Mouse (Mus musculus) liver, adult 2 months (tissue): ENCODE data around the gene 4932438H23Rik. TPM values are rescaled to one million over a fixed set of nuclear protein-coding genes. Genes with fewer than 3 reads are reported as not detected.

Experiments
- DNase-seq: peaks from one replicate; pipeline ENCODE4 v3.0.0-alpha.2; 2011; ENCODE audit warnings: low read depth, low spot score; ENCODE audit errors: extremely low read depth
- H3K27ac ChIP-seq: fragments of 200-500 bp; replicated peaks from 2 replicates; pipeline ENCODE4 v1.5.1; 2012; ENCODE audit warnings: low read depth, mild to moderate bottlenecking, control low read depth, inconsistent platforms, low read length; ENCODE audit not compliant: insufficient read depth
- H3K27me3 ChIP-seq: fragments of 200-500 bp; 2 replicates; pipeline ENCODE4 v1.6.1; 2012; ENCODE audit warnings: mild to moderate bottlenecking, moderate library complexity, low read length, inconsistent platforms; ENCODE audit not compliant: control insufficient read depth, insufficient read depth
- H3K36me3 ChIP-seq: fragments of 200-500 bp; 2 replicates; pipeline ENCODE4 v1.6.1; 2012; ENCODE audit warnings: low read length, inconsistent platforms; ENCODE audit not compliant: control insufficient read depth, insufficient read depth
- H3K4me1 ChIP-seq: fragments of 200-500 bp; 2 replicates; pipeline ENCODE4 v1.6.1; 2011; ENCODE audit warnings: low read length; ENCODE audit not compliant: control insufficient read depth, insufficient read depth
- H3K4me3 ChIP-seq: fragments of 200-500 bp; 2 replicates; pipeline ENCODE4 v1.5.1; 2011; ENCODE audit warnings: low read depth, mild to moderate bottlenecking, control low read depth, low read length, moderate library complexity; ENCODE audit not compliant: insufficient read depth
- H3K79me2 ChIP-seq: fragments of 200-500 bp; 2 replicates; pipeline ENCODE4 v1.6.1; 2012; ENCODE audit warnings: inconsistent platforms, mild to moderate bottlenecking, low read length, moderate library complexity; ENCODE audit not compliant: control insufficient read depth, insufficient read depth
- H3K9ac ChIP-seq: fragments of 200-500 bp; 2 replicates; pipeline ENCODE4 v1.6.1; 2012; ENCODE audit warnings: low read depth, mild to moderate bottlenecking, control low read depth, inconsistent platforms, low read length
- CTCF ChIP-seq: fragments of 200-500 bp; IDR thresholded peaks from 2 replicates; pipeline ENCODE4 v1.5.1; 2011; ENCODE audit warnings: low read depth, low read length, control low read depth
- POLR2A ChIP-seq: fragments of 200-500 bp; IDR thresholded peaks from 2 replicates; pipeline ENCODE4 v1.6.1; 2011; ENCODE audit warnings: low read length, control low read depth; ENCODE audit not compliant: insufficient read depth; ENCODE audit errors: extremely low read depth
- WGBS: fragments of 180-500 bp; shearing (Covaris S2); methylation state at CpG from one replicate; pipeline ENCODE4 v1.1.7; 2018; 5-methylcytosine and 5-hydroxymethylcytosine counted together
- polyA plus RNA-seq: library from polyadenylated mRNA; depleted of rRNA; stranded (reverse); fragments of >200 nt; gene quantifications from 2 replicates; pipeline ENCODE4 v1.2.3, GENCODE M21; 2012
- total RNA-seq: library from RNA; depleted of rRNA; stranded (reverse); fragments of >200 nt; gene quantifications from 2 replicates; pipeline ENCODE4 v1.2.3, GENCODE M21; 2014

Gene 4932438H23Rik
- total and polyA plus RNA-seq, 2 experiments, result not detected

DNA sequence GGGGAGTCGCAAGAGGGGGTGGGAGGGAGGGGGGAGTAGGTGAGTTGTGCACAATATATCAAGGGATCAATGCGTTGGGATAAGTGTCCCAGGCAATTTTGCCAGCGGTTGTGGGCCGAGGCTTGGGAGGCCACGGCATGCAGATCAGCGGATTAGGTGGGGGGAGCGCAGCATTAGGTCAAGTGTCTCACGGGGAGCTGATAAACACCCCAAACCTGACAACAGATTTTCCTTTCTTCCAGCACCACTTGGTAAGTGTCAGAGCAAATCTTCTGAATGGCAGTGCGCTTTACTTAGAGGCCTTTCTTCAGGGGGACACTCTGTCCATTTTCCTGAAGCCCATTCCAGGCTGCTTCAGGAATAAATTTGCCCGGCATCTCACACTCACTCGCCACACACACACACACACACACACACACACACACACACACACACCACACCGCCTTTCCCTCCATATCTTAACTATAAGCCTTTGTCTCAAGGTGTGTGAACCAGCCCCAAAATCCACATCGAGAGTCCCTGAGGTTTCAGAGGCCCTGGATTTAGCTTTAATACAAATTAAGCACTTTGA, 10.6 kb upstream of the 4932438H23Rik start:
- H3K36me3 ChIP-seq, result no peaks in the 10 kb centered on the region
- WGBS, result 41% methylated on average over 13 of the region's 13 CpGs

GRCm38 (mm10) chr16:91104821-91105480, 10.0 kb upstream of the 4932438H23Rik start:
- no peak overlapping the region for H3K9ac ChIP-seq
- H3K27ac ChIP-seq, result no peak overlapping the region
- H3K79me2 ChIP-seq, result no peaks in the 10 kb centered on the region
- no peaks in the 10 kb centered on the region for H3K36me3 ChIP-seq
- H3K27me3 ChIP-seq, result peaks cover 5% of the 10 kb centered on the region; the same call in 1 of the 2 replicates
- H3K4me3 ChIP-seq, result no peak overlapping the region
- no peaks in the 10 kb centered on the region for H3K4me1 ChIP-seq
- TF ChIP-seq POLR2A, result no peak
- TF ChIP-seq CTCF, result no peak
- no peak for DNase-seq
- WGBS, result 34% methylated on average over 10 of the region's 10 CpGs

More for the DNA sequence above, 10.6 kb upstream of the 4932438H23Rik start:
- no peak overlapping the region for H3K9ac ChIP-seq
- no peak for DNase-seq
- H3K79me2 ChIP-seq, result no peaks in the 10 kb centered on the region
- H3K4me1 ChIP-seq, result no peaks in the 10 kb centered on the region
- H3K27ac ChIP-seq, result no peak overlapping the region
- H3K4me3 ChIP-seq, result no peak overlapping the region
- peaks cover 5% of the 10 kb centered on the region; the same call in 1 of the 2 replicates for H3K27me3 ChIP-seq
- no peak for TF ChIP-seq CTCF
- no peak for TF ChIP-seq POLR2A

DNA sequence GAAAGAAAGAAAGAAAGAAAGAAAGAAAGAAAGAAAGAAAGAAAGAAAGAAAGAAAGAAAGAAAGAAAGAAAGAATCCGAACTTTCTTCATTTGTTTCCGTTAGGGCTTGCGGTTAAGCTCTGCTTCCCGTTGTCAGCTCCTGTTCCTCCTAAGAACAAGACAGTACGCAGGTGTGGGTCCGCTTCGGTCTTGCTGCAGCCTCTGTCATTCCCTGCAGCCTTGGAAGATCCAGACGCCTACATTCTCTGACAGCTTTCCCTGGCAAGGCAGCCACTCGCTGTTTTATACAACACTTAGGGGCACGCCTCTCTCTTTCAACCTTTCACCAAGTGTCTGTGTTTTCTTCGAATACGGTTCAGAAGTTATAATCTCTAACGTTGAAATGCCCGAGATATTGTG, 8.5 kb upstream of the 4932438H23Rik start:
- Histone ChIP-seq H3K27ac (no peak overlapping the region), H3K4me3 (no peak overlapping the region), H3K4me1 (no peaks in the 10 kb centered on the region), H3K27me3 (peaks cover 5% of the 10 kb centered on the region; the same call in 1 of the 2 replicates), H3K9ac (no peak overlapping the region), H3K79me2 (no peaks in the 10 kb centered on the region), H3K36me3 (no peaks in the 10 kb centered on the region)
- TF ChIP-seq POLR2A (no peak), CTCF (no peak)
- WGBS, result 79% methylated on average over 14 of the region's 14 CpGs
- no peak for DNase-seq

DNA sequence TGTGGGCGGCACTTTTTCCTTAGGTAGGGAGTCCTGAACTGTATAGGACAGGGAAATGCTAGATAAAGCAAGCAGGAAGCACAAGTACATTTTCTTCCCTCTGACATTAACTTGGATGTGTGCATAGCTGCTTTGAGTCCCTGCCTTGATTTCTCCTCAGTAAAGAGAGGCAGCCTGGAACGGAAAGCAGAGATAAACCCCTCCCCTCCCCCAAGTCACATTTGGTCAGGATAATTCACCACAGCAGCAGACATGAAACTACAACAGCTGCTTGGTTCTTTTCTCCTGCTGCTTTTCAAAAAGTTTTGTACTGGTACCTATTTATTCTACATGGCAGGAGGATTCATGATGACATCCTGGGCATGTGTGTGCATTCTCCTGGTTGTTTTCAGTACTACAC, 5.6 kb upstream of the 4932438H23Rik start:
- no peak overlapping the region for H3K4me3 ChIP-seq
- 53% methylated on average over 2 of the region's 2 CpGs for WGBS

DNA sequence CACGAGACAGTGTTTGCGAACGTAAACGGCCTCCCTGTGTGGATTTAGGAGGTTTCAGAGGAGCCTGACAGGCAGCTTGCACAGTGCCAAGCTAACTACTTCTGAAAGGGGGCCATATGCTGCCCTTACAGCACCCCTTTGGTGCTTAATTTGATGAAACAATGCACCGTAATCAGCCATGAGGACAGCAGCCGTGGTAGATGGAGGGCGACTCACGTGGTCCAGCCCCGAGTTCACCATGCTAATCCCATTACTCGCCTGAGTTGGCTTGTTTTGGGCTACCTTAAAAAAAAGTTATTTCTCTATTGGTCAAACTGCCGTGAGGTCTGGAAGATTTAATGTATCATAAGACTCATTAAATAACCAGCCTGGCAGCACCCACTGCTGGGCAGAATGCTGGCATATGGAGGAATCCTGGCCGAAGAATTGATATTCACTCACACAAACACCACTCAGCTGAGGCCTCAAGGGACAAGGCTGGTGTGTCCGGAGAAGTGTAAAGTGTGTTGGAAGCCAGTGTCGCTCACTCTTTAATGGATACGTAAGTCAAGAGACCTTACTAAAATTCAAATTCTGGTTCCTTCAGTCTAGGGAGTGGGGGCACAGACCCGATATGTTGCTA, 4.6 kb upstream of the 4932438H23Rik start:
- WGBS, result 77% methylated on average over 16 of the region's 16 CpGs

More for the DNA sequence above, 5.6 kb upstream of the 4932438H23Rik start:
- no peak overlapping the region for H3K9ac ChIP-seq
- DNase-seq, result no peak
- TF ChIP-seq POLR2A (no peak), CTCF (no peak)
- H3K36me3 ChIP-seq, result no peaks in the 10 kb centered on the region
- H3K27ac ChIP-seq, result no peak overlapping the region
- no peaks in the 10 kb centered on the region for H3K79me2 ChIP-seq
- peaks cover 2% of the 10 kb centered on the region; the same call in 1 of the 2 replicates for H3K27me3 ChIP-seq
- H3K4me1 ChIP-seq, result no peaks in the 10 kb centered on the region

DNA sequence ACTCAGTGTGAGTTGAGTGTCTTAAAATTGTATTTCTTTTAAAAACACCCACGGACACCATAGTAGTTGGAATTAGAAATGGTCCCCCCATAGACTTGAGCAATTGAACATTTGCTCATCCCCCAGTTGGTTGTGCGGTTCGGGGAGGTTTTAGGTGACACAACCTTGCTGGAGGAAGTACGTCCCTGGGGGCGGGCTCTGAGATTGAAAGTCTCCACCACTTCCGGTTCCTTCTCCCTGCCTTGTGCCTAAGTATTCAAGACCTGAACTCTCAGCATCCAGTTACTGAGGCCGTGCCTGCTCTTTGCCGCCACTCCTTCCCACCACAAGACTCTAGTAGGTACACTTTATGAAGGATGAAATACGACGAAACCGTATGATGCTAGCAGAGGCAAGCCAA, 2.9 kb upstream of the 4932438H23Rik start:
- Histone ChIP-seq H3K4me1 (peaks cover 4% of the 10 kb centered on the region), H3K4me3 (no peak overlapping the region), H3K36me3 (no peaks in the 10 kb centered on the region), H3K9ac (no peak overlapping the region), H3K79me2 (no peaks in the 10 kb centered on the region), H3K27me3 (peaks cover 2% of the 10 kb centered on the region; the same call in 1 of the 2 replicates), H3K27ac (no peak overlapping the region)
- WGBS, result 92% methylated on average over 11 of the region's 11 CpGs
- no peak for DNase-seq
- TF ChIP-seq POLR2A, result no peak
- no peak for TF ChIP-seq CTCF

More for the DNA sequence above, 4.6 kb upstream of the 4932438H23Rik start:
- no peak overlapping the region for H3K4me3 ChIP-seq
- H3K27me3 ChIP-seq, result peaks cover 2% of the 10 kb centered on the region; the same call in 1 of the 2 replicates
- DNase-seq, result no peak
- no peak overlapping the region for H3K27ac ChIP-seq
- H3K79me2 ChIP-seq, result no peaks in the 10 kb centered on the region
- H3K36me3 ChIP-seq, result no peaks in the 10 kb centered on the region
- H3K4me1 ChIP-seq, result no peaks in the 10 kb centered on the region
- TF ChIP-seq POLR2A (no peak), CTCF (no peak)
- H3K9ac ChIP-seq, result no peak overlapping the region
